Mouse (Mus musculus): ENCODE results near the gene Tiam1. TPM values are rescaled to one million over a fixed set of nuclear protein-coding genes. Genes with fewer than 3 reads are reported as not detected.

Tiam1 gene
- total RNA-seq, 2 experiments from 2014 or later: 4.4 to 5.3 TPM

DNA sequence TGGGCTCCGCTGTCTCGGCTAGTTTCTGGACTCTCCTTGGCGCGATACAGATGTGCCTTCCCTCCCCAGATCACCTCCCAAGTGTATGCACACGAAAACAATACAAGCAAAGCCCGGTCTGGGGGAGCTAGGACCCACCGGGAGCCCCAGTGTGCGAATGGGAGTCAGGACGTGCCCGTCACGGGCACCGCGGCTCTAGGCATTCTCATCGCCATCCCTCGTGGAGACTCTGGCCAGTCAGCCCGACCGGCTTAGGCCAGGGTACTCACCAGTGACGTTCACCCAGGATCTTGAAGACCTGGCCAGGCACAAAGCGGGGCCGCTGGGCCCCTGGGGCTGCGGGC lies 181 bp downstream of the Tiam1 start:
- no peak for DNase-seq

DNA sequence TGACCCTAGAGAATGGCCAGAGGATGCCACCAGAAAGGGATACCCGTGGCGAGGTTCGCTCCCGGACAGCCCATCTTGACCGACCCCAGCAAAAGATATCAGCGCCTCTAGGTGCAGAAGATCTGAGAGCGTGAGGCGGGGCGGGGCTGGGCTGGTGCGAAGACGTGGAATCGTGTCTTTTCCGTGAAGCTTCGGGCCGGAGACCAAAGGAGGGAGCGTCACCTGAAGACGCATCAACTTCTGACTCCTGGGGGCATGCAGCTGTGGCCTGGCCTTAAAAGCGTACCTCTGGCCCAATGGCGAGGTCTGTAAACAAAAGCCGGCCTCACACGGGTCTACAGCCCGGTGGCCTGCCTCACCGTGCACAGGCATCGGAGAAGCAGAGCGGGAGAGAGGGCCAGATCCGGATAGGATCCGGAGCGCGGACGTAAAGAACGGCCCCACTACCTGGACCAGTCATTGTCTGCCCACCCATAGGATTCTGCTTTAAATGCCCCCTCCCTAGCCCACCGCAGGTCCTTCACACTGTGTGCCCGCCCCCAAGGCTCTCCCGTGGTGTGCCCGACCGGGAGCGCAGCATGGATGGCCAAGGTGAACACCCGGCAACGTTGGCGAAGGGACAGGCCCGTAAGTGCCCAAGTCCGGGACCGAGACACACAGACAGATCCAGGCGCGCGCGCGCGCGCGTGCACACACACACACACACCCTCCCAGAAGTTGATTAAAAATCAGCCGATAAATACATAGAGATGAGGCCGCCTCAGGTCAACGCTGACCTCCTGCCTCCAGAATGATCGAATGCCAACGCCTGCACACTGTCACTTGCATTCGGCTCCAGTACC lies 774 bp downstream of the Tiam1 start:
- DNase-seq: no peak

DNA sequence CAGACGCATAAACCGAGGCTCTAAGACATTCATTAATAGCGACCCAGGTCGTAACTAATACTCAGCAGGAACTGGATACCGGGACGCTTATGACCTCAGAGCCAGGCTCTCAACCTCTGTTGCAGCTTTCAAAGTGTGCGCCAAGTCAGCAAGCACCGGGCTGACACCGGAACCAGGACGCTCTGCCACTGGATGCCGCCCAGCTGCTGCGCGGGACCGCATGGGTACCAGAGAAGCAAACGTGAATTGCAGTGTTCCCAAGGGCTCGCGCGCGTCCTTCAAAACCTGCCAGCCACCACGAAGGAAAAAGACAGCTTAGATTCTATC lies 1.4 kb downstream of the Tiam1 start:
- DNase-seq: no peak

DNA sequence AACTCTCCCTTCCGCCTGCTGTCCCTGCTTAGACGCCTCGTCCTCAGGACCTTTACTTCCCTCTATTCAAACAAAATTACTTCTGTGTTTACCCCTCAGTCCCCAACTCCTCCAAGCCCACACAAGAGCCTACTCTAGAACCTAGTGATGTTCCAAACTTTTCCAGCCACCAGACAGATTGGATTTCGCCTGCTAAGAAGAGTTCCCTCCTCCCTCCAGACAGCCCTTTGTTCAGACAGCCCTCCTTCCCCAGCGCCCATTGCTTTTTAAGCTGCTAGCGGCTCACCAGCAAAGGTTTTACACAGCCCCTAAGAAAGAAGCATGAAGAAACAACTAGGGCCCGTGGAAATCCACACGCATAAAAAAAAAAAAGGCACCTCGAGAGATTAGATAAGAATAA lies 2.0 kb downstream of the Tiam1 start:
- no peak for DNase-seq

DNA sequence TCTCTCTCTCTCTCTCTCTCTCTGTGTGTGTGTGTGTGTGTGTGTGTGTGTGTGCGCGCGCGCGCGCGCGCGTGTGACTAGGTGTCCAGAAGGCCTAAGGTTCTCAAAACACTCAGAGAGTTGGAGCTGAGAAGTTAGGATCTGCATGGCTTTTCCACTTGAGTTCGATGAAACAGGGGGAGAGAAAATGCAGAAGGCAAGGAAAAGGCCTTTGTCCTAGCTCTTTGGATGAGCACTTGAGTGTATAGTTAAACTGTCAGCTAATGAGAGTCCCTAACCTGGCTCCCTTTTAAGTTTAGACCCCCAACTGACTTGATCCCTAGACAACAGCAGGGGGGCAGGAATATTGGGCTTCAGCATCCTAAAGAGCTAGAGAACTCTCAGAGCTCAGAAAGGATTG lies 3.0 kb downstream of the Tiam1 start:
- no peak for DNase-seq

DNA sequence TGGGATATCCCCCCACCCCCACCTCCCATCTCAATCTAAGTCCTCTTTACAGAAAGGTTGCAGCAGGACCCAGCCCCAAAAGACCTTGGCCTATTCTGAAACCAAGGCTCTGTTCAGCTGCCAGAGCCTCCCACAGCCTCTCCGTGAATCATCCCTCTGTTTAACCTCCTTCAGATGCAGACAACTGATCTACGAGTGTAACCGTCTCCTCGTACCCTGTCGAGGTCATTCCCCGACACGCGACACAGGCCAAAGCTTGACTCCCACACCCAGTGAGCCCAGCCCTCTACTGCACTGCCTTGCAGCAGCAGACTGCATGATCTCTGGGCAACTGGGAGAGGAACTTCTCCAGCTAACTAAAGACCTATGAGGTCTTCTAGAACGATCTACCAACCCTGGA lies 3.9 kb downstream of the Tiam1 start:
- no peak for DNase-seq

DNA sequence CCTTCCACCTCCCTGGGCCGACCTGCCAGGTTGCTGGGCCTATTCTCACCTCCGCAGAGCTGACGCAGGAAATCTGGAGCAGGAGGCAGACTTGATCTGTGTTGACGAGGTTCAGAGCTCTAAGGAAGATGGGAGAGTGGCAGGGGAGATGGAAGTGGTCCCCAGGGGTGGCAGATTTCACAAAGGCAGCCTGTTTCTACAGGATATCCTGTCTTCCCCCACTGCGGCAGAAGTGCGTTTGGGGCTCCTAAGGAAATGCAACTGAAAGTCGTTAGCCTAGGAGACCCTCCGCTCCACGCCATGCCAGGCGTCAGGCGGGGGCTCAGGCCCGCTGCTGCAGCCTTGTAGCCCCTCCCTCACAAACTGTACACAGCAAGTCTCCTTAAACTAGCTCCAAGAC lies 5.4 kb downstream of the Tiam1 start:
- DNase-seq: no peak

DNA sequence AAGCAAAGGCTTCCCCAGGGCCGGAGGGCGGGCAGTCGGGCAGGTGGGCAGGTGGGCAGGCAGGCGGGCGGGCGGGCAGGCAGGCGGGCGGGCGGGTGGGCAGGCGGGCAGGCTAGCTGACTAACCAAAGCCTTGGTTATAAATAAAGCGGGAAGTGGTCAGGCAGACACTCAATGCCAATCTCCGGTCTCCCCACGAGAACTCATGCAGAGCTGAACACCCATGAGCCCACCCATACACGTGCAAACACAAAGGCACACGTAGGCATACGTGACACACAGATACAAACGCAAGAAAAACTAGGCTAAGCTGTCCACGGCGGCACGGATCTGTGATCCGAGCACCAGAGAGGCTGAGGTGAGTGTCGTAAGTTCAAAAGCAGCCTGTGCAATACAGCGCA lies 6.4 kb downstream of the Tiam1 start:
- no peak for DNase-seq

DNA sequence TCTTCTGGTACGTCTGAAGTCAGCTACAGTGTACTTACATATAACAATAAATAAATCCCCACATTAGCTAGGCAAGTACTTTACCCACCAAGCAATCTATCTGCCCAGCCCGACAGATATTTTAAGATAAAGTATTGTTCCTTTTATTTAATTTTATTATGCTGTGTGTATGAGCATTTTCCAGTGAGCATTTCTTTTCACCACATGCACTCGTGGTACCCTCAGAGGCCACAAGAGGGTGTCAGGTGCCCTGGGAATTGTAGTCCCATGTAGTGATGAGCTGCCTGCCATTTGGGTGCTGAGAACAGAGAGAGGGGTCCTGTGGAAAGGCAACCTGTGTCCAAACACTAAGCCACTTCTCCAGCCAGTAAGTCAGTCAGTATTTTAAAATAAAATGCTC lies 8.0 kb downstream of the Tiam1 start:
- DNase-seq: no peak

DNA sequence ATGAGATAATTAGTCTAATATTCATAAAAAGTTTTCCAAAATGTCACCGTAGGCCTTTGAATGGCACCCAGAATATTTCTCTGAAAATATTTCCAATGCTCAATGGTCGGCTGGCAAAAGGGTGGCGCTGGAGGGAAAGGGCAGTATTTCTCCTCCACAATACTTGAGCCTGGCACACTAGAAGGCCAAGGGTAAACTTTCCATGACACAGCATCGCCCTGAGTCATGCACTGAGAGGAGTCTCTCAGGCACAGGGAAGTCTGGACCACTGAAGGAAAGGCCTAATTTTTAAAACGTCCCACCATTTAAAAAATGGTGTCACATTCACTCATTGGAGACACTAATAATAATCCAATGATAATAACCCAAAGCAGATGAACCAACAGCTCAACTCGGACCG lies 9.2 kb downstream of the Tiam1 start:
- DNase-seq: no peak

DNA sequence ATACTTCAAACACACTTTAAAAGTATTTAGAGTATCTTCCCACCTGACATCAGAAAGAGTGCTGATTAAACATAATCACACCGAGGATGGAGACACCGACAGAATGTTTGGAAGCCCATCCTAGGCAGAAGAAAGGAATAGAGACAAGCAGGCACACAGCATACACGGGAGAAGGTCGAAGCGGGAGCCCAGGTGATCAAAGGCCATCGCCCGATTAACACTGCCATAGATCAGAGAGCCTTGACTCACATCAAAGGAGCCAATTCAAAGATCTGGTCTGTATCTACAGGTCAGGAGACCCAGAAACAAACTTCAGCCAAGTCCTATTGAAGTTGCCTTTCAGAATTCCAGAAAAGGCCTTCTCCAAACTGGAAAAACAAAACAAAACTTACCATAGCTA lies 10.8 kb downstream of the Tiam1 start:
- no peak for DNase-seq

DNA sequence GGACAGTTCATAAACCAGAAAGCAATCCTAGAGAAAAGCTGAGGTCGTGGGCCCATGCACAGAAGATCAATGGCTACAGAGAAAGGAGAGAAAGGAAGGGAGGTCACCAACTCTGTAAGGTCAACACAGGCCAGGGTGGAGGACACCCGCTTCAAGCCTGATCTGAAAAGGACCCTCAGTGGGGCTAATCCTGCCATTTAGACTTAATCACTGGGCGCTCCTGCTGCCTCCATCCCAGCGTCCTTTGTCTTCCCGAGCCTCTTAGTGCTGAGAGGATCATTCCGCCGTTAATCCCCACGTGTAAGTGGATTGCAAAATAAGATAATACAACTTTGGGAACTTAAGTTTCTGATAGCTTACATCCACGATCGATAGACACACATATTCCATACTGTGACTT lies 11.2 kb downstream of the Tiam1 start:
- DNase-seq: no peak

DNA sequence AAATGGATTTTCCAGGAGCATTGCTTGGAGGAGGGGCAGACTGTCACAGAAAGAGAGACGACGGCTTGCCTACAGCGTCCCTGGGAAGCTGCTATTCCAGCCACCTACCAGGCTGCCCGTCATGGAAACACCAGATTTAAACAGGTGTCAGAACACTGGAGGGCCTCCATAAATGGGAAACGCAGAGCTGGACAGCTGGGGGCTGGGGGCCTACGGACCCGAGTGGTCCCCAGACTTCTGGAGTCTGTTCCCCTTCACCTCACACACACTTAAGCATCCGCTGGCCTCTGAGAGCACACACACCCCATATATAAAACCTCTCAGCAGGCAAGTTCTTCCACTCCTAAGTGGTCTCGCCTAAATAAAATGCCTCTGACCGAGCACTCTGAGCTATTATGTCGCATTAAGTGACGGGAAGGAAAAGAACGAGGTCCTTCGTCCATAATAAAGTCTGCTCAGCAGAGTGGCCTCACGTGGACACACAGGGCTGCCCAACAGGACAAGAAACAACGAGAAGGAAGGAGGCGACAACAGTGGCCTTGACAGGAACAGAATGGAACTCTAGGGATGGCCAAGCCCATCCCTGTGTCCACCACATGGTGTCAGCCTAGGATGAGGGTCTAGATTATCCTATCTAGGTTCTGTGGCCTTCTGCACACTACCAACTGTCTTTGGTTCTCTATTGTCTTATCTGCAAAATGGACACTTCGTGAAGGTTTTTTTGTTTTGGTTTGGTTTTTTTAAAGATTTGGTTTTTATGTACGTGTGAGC lies 14.6 kb downstream of the Tiam1 start:
- no peak for DNase-seq

DNA sequence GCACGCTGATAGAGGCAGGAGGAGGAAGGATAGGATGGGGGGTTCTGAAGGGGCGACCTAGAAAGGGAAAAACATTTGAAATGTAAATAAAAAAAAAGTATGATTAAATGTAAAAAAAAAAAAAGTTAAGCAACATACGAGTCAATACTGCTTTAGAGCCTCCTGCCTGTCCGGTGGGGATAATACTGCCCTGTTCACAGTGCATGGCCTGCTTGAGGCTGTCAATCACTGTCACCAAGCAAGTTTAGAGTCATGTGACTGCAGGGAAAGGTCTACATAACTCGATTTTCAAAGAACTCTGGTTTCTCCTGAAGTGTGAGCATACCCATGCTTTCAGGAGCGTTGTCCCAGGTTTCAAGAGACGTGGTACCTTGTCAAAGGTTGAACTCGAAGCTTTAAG lies 15.2 kb downstream of the Tiam1 start:
- no peak for DNase-seq

DNA sequence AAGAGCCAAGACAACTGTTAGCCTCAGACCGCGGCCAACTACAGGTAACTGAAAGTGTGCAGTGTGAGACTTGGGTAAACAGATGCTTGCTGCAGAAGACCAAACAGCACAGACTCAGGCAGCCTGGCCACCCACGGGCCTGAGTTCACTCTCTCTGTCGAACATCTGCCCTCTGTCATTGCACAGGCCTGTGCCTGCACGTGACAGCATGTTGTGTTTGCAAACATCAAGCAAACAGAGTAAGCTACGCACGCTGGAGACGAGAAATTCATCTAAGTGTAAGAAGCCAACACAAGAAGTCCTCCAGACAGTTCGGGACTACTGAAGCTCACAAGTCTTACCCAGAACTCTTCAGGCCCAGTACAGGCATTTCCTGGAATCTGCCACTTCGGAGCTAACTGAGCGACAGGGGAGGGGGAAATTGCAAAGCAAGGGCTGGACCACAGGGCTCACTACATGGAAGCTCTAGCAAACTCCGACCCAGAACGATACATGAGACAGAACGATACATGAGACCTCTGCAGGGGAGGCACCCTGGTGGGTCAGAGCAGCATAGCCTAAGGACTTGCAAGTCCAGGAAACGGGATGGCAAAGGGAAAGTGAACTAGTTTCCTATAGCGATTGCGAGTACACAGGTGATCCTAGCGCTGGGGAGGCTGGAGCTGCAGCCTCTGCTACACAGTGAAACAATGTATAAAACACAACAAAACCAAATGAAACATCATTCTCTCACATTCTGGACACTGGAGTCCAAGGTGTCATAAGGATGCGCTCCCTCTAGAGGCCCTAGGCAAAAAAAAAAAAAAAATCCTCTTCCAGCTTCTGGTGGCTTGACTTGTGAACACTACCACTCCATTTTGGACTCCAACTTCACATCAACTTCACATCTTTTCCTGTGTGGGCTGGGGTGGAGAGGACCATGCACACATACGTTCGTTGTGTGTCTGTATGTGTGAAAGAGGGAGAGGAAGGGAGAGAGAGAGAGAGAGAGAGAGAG lies 18.0 kb downstream of the Tiam1 start:
- DNase-seq: no peak

DNA sequence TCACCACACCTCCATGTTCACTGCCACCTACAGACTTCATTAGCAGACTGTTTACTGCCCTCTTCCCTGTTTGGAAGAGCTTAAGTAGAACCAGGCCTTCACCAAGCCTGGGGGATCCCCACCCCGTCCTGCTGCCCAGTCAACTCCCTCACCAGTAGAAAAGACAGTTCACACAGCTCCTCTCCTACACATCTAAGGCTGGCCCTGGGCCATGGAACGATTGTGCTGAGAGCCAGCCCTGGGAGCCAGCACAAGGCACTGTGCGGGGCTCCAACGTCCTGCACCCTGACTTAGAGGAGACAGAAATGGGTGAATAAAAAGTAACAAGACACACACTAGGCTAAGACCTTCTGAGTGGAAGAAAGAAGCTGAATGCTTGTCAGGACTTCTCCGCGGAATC lies 20.5 kb downstream of the Tiam1 start:
- DNase-seq: no peak

DNA sequence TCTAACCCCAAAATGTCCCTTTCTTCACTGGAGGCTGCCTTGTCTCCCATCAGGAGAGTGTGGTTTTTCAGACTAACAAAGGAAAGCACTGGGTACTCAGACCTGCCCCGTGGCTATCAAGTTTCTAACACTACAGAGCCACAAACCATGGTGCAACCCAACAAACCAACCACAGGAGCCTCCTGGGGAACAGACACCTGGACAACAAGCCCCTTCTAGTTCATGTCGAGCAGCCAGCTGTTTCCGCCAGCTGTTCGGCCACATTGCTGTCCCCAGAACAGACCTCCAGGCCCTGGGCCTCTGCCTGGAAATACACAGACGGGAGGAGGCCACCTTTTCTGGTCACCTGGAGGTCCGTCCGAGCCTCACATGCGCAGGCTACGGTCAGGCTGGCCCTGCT lies 21.1 kb downstream of the Tiam1 start:
- DNase-seq: no peak

DNA sequence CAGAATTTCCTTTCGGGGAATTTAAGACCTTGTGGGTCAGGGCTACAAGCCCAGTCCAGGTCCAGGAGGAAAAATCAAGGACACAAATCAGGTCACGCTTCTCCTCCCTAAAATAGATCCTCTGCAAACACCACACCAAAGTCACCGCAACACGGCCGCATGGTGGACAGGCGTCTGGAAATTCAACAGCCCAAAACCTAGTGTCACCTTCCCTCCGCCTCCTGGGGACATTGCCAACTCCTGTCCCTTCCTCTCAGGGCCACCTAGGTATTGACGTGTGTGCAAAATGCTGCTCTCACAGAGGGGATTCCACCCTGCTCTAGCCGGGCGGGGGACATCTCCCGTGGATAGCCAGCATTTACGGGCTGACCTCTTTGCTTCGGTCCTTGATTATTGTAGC lies 21.8 kb downstream of the Tiam1 start:
- no peak for DNase-seq

DNA sequence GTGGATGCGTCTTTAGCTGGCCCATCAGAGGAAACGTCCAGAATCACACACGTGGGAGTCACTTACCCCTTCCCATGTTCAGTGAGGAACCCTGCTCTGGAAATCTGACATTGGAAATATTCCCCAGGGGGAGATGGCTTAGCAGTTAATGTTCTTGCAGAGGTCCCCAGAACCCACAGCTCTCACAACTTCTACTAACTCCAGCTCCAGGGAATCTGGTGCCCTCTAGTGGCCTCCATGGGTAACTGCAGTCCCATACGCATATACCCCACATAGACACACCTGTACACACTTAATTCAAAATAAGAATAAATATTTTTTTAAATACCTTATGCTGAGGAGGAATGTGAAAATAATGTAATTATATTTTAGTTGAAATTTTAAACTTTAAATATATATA lies 23.6 kb downstream of the Tiam1 start:
- no peak for DNase-seq

DNA sequence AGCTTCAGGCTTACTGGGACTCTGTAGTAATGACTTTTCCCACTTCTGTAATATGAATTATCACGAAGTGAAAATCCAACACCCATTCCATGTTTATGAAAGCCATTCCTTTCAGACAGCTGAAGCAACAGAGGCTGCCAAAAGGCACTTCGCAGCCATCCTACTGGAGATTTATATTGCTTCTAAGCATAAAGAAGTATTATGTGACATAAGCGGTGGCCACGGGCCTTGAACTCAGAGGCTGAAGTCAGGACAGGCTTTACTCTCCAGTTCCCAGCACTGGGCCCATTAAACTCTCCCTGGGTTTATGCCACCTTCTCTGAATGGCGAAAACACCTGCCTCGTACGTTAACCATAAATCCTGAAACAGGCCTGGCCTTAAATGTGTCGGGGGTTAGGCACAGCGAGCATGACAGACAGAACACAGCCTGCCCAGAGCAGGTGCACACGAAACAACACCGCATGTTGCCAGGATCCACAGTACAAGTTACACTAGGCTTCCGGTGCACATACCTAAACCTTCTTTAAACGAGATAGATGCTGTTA lies 26.9 kb downstream of the Tiam1 start:
- no peak for DNase-seq

DNA sequence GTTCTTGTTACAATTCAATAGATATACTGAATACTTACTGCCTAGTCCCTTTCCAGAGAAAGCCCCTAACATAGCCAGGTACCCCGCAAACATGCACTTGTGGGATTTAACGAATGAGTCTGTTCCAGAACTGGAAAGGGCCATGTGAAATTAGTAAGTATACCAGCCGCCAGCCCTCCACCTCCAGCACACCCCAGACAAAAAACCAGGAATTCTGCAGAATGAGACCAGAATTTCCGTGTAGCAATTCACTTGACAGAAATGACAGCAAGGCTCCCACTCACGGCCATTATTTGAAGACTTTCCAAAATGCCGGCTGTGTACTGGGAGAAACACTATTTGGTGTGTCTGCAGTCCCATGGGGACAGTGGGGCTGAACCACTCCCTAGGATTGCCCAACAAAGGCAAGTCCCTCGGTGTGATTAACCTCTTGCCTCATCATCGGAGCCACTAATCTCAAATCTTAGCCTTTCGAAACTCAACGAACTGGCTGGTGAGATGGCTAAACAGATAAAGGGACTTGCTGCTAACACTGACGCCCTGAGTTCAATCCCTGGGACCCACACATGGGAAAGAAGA lies 30.9 kb downstream of the Tiam1 start:
- peak; percentile 18 for DNase-seq

DNA sequence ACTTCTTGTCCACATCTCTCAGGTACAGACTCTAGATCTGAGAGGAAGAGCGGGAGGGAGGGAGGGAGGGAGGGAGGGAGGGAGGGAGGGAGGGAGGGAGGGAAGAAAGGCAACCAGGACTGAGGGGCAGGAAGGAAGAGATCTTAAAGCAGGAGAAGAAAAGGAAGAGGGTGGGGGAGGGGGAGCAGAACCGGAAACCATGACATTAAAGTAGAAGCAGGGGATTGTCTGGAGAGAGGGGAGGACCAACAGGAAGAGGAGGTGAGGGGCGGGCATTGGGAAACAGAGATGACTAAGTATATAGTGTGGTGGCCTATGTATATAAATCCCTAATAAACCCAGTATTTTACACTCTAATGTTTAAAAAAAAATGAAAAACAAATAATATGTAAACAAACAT lies 34.1 kb downstream of the Tiam1 start:
- no peak for DNase-seq
